8 mouse cellular contexts compared by ENCODE assay signal in genomic region chr10:40177323-40177962, GRCm38 (mm10). TPM values are rescaled to one million over a fixed set of nuclear protein-coding genes. Genes with fewer than 3 reads are reported as not detected.
DNase-seq lines count a peak whose midpoint lies in the region; ATAC-seq and TF ChIP-seq lines count a peak whose summit lies in the region.
"Had no signal": no experiment of that assay in that cellular context is flagged by ENCODE, and none has a peak within 500 bp of the region (broad histone marks: within the 10 kb centered on the region; RNA-seq: fewer than 3 reads in every experiment).

No protein-coding gene starts in this region.

- no peak overlapping the region for H3K9ac ChIP-seq in liver, embryonic 15.5 days
- H3K9ac ChIP-seq in liver, postnatal 0 days (replicated peaks) = no peak overlapping the region; the same call in 1 of the 2 replicates
- H3K9ac ChIP-seq in stomach, embryonic 16.5 days (ENCODE audit: low read length) = no peak overlapping the region
- H3K9ac ChIP-seq in hindbrain, embryonic 14.5 days = no peak overlapping the region
- H3K9ac ChIP-seq: limb, embryonic 15.5 days had no signal

- TF ChIP-seq EP300 in liver, postnatal 0 days (IDR thresholded peaks at IDR 0.05; ENCODE audit: low read depth) = no peak

- H3K9me3 ChIP-seq in liver, embryonic 15.5 days (replicated peaks) = no peaks in the 10 kb centered on the region
- H3K9me3 ChIP-seq in liver, postnatal 0 days (ENCODE audit: low read length) = no peaks in the 10 kb centered on the region
- H3K9me3 ChIP-seq in stomach, embryonic 16.5 days (replicated peaks; ENCODE audit: control insufficient read depth, low read length) = no peaks in the 10 kb centered on the region
- no peaks in the 10 kb centered on the region for H3K9me3 ChIP-seq in hindbrain, embryonic 14.5 days (ENCODE audit: control insufficient read depth, low read length)
- H3K9me3 ChIP-seq: limb, embryonic 15.5 days had no signal

- ATAC-seq in liver, embryonic 15.5 days (ENCODE audit: insufficient read depth) = peak; percentile 51; the same call in 1 of the 2 replicates
- peak; percentile 93 for ATAC-seq in liver, postnatal 0 days
- peak; percentile 77; the same call in 1 of the 2 replicates for ATAC-seq in stomach, embryonic 16.5 days (ENCODE audit: insufficient read depth, low FRiP score)
- no peak for ATAC-seq in hindbrain, embryonic 14.5 days (ENCODE audit: low FRiP score)

- peaks cover 10% of the 10 kb centered on the region; the same call in 1 of the 2 replicates for H3K4me1 ChIP-seq in liver, embryonic 15.5 days (replicated peaks)
- peaks cover 9% of the 10 kb centered on the region; the same call in 1 of the 2 replicates for H3K4me1 ChIP-seq in liver, postnatal 0 days (ENCODE audit: insufficient read depth)
- H3K4me1 ChIP-seq in stomach, embryonic 16.5 days (ENCODE audit: control insufficient read depth, insufficient read depth, low read length) = peaks cover 6% of the 10 kb centered on the region; the same call in 1 of the 2 replicates
- H3K4me1 ChIP-seq in hindbrain, embryonic 14.5 days (replicated peaks; ENCODE audit: control insufficient read depth, insufficient read depth, low read length) = no peaks in the 10 kb centered on the region

- H3K36me3 ChIP-seq in liver, embryonic 15.5 days (replicated peaks) = no peaks in the 10 kb centered on the region
- no peaks in the 10 kb centered on the region for H3K36me3 ChIP-seq in liver, postnatal 0 days (replicated peaks; ENCODE audit: insufficient read depth, low read length)
- no peaks in the 10 kb centered on the region for H3K36me3 ChIP-seq in stomach, embryonic 16.5 days (ENCODE audit: control insufficient read depth, insufficient read depth, low read length)
- H3K36me3 ChIP-seq in hindbrain, embryonic 14.5 days (replicated peaks; ENCODE audit: control insufficient read depth, insufficient read depth) = no peaks in the 10 kb centered on the region
- H3K36me3 ChIP-seq: limb, embryonic 15.5 days had no signal

- no peak for DNase-seq in liver
- DNase-seq in adrenal gland, postnatal 4 days (ENCODE audit: low spot score in 2 of 2) = peak; percentile 7 to 35
- peak; percentile 3 for DNase-seq in heart, postnatal 25 days (ENCODE audit: low spot score)
- DNase-seq in liver, postnatal 0 days = peak; percentile 65
- no peak for DNase-seq in hindbrain, embryonic 14.5 days (ENCODE audit: low spot score)

- TF ChIP-seq CTCF in liver, postnatal 0 days (IDR thresholded peaks at IDR 0.05; ENCODE audit: low read depth) = no peak

- H3K4me3 ChIP-seq in liver, embryonic 15.5 days (replicated peaks) = no peak overlapping the region
- H3K4me3 ChIP-seq in liver, postnatal 0 days (ENCODE audit: low read depth, low read length) = no peak overlapping the region
- no peak overlapping the region for H3K4me3 ChIP-seq in stomach, embryonic 16.5 days (replicated peaks; ENCODE audit: low read length)
- H3K4me3 ChIP-seq in hindbrain, embryonic 14.5 days (replicated peaks; ENCODE audit: low read length) = no peak overlapping the region
- H3K4me3 ChIP-seq: limb, embryonic 15.5 days had no signal

- intact Hi-C loops in heart, postnatal 25 days (cut with DNase I) = no loop called here

- H3K27ac ChIP-seq in liver, embryonic 15.5 days (replicated peaks) = no peak overlapping the region
- peak overlapping the region; percentile 67 for H3K27ac ChIP-seq in liver, postnatal 0 days (ENCODE audit: low read depth)
- H3K27ac ChIP-seq in stomach, embryonic 16.5 days (ENCODE audit: low read length) = peak overlapping the region; percentile 60
- H3K27ac ChIP-seq in hindbrain, embryonic 14.5 days = no peak overlapping the region
- H3K27ac ChIP-seq: limb, embryonic 15.5 days had no signal

- H3K4me2 ChIP-seq in liver, embryonic 15.5 days = no peak overlapping the region
- peak overlapping the region; percentile 54 for H3K4me2 ChIP-seq in liver, postnatal 0 days (ENCODE audit: low read depth, low read length)
- no peak overlapping the region for H3K4me2 ChIP-seq in stomach, embryonic 16.5 days (ENCODE audit: low read depth, low read length)
- no peak overlapping the region for H3K4me2 ChIP-seq in hindbrain, embryonic 14.5 days (replicated peaks)
- H3K4me2 ChIP-seq: limb, embryonic 15.5 days had no signal

- 42% methylated on average over 6 of the region's 6 CpGs for WGBS in liver, embryonic 15.5 days (ENCODE audit: insufficient replicate concordance)
- WGBS in liver, postnatal 0 days (ENCODE audit: insufficient replicate concordance) = 37% methylated on average over 6 of the region's 6 CpGs
- 24% methylated on average over 6 of the region's 6 CpGs for WGBS in stomach, embryonic 16.5 days
- WGBS in hindbrain, embryonic 14.5 days = 61% methylated on average over 6 of the region's 6 CpGs

- H3K27me3 ChIP-seq in liver, embryonic 15.5 days = no peaks in the 10 kb centered on the region
- no peaks in the 10 kb centered on the region for H3K27me3 ChIP-seq in liver, postnatal 0 days (ENCODE audit: insufficient read depth, low read length)
- no peaks in the 10 kb centered on the region for H3K27me3 ChIP-seq in stomach, embryonic 16.5 days (ENCODE audit: control insufficient read depth, insufficient read depth, low read length)
- H3K27me3 ChIP-seq in hindbrain, embryonic 14.5 days (ENCODE audit: control insufficient read depth, insufficient read depth, low read length) = no peaks in the 10 kb centered on the region
- H3K27me3 ChIP-seq: limb, embryonic 15.5 days had no signal

RNA-seq across cellular contexts. Expression of gene Slc16a10, which starts 35.4 kb away (rescaled TPM):
- 79.2 and 87.6 TPM in 2 replicates for polyA plus RNA-seq in liver, embryonic 15.5 days (2015; fragmentation: Nextera tagmentation; extraction: Ambion mirVana)
- total RNA-seq in adrenal gland, postnatal 4 days (2021) = 10 to 100 TPM; 17.4 to 19.3 TPM
- 10 to 100 TPM; 23.0 to 25.2 TPM for total RNA-seq in heart, postnatal 25 days (2021)
- 20.2 and 22.1 TPM in 2 replicates for polyA plus RNA-seq in liver, postnatal 0 days (2015; fragmentation: Nextera tagmentation; extraction: Ambion mirVana)
- 11.0 and 12.2 TPM in 2 replicates for polyA plus RNA-seq in stomach, embryonic 16.5 days (2015; fragmentation: Nextera tagmentation; extraction: Ambion mirVana)
- 9.7 and 16.9 TPM in 2 replicates for polyA plus RNA-seq in hindbrain, embryonic 14.5 days (2014; fragmentation: Nextera tagmentation; extraction: Ambion mirVana)

Comparison
In these comparisons a context has a peak if more than half of its experiments do, and no peak if none do; other contexts are left out.
1. H3K27ac ChIP-seq: peak in liver, postnatal 0 days (single experiment) and stomach, embryonic 16.5 days (single experiment); none in liver, embryonic 15.5 days (single experiment) and hindbrain, embryonic 14.5 days (single experiment).
2. DNase-seq: peak in adrenal gland, postnatal 4 days (2 of 2), heart, postnatal 25 days (single experiment) and liver, postnatal 0 days (single experiment); none in liver (single experiment) and hindbrain, embryonic 14.5 days (single experiment).